Mouse (Mus musculus): Measurements from ENCODE around the gene Pip5k1b.

The Pip5k1b gene

GRCm38 (mm10) chr19:24416975-24417658, 138.6 kb downstream of the Pip5k1b start:
- no peak for DNase-seq (ENCODE audit: low spot score in 2 of 2)

DNA sequence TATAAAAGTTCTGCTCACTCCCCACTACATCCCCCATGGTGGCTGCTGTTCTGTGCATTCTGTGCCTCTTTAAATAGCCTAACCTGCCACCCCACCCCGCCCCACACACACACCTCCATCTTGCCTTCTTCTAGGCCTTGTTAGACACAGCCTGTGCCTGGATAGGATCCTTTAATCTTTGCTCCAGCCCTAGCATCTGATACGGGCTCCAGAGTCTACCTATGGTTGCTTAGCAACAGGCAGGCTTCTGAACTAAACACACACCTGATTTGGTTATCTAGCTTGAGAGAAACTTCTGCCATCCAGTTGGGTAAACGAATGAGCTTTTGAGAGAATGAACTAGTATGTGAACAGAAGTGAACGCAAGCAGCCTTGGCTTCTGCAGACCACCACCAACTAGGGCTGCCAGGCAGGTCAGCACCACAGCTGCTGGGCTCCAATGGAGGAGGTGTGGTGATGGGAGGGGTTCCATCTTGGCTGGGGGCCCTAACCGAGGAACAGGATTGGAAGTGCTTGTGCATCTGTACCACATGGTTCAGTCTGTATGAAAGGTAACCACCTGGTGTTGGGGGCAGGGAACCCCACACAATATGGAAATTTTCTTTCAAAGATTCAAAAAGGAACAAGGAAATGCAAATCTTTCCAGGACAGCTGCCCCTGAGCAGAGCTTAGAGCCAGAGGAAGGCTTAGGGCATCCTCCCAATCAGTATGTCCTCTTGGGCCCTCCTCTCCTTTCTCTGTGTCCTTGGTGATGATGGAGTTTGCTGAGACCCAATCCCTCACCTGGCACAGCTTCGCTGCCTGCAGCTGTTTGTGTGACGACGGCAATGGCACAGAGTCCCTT, 139.7 kb downstream of the Pip5k1b start:
- no peak for DNase-seq (ENCODE audit: low spot score in 2 of 2)

DNA sequence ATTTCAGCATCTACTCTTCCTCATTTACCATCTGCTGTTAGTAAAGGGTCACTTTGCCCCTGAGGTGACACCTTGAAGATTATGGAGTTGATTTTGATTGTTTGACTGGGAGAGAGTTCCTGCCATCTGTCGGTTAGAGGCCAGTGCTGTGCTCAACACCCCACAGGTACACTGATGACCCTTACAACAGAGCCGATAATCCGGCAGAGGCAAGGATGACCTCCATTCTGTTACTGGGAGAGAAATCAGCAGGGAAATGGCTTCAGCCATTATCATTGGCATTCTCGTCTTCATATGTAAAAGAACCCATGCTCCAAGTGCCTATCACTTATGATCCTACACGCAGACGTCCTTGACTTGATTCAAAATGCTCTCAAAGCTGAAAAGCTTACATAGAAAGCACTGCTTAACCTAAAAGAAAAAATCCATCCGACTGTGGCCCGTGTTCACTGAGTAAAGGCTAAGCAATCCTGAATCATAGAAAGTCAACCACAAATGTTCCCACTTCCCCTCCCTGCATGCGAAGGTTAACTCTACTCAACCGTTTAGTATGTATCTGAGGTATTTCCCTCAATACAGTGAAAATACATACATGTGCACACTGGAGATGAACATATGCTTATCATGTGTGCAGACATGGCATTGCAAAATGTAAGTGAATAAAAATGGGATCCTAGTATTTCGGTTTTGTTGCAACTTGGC, 146.7 kb downstream of the Pip5k1b start:
- no peak for DNase-seq (ENCODE audit: low spot score in 2 of 2)

GRCm38 (mm10) chr19:24404716-24405115, 151.0 kb downstream of the Pip5k1b start:
- DNase-seq (ENCODE audit: low spot score in 2 of 2): no peak

GRCm38 (mm10) chr19:24403245-24403644, 152.4 kb downstream of the Pip5k1b start:
- DNase-seq (ENCODE audit: low spot score in 2 of 2): no peak

GRCm38 (mm10) chr19:24393920-24394319, 161.8 kb downstream of the Pip5k1b start:
- no peak for DNase-seq (ENCODE audit: low spot score in 2 of 2)

DNA sequence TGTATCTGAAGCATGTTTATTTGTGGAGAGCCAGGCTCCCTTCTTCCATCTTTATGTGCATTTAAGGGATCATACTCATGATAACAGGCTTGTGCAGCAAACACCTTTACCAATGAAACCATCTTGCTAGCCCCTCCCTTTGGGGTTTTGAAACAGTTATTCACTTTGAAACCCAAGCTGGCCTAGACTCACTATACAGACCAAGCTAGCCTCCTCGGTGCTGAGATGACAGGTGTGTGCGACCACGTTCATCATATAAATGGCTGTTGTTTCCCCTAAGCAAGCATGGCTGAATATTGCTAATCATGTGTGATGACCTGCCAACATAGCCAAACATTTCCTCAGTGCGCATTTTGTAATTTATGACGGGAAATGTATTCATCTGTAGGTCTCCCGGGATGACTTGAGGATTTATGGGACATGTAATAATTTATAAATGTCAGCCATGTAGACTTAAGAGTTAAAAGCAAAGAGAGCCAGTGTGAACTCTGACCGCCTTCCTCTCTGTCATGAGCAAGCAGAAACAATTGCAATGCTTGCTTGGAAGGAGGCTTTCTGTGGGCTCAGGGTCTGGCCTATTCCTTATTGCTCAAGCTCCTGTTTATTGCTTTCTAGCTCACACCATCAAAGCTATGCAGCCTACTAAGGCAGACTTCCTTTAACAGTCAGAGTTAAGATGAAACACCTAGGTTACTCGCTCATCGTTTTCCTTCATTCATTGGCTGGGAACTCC, 164.0 kb downstream of the Pip5k1b start:
- no peak for DNase-seq (ENCODE audit: low spot score in 2 of 2)

GRCm38 (mm10) chr19:24386956-24387865, 168.5 kb downstream of the Pip5k1b start:
- no peak for DNase-seq (ENCODE audit: low spot score in 2 of 2)

GRCm38 (mm10) chr19:24378470-24378869, 177.2 kb downstream of the Pip5k1b start:
- no peak for DNase-seq (ENCODE audit: low spot score in 2 of 2)

GRCm38 (mm10) chr19:24371763-24372640, 183.7 kb downstream of the Pip5k1b start:
- no peak for DNase-seq (ENCODE audit: low spot score in 2 of 2)

- no peak for DNase-seq (ENCODE audit: low spot score in 2 of 2)
Observed at GRCm38 (mm10) chr19:24368419-24368818, 187.3 kb downstream of the Pip5k1b start.

GRCm38 (mm10) chr19:24367722-24368121, 187.9 kb downstream of the Pip5k1b start:
- no peak for DNase-seq (ENCODE audit: low spot score in 2 of 2)

DNA sequence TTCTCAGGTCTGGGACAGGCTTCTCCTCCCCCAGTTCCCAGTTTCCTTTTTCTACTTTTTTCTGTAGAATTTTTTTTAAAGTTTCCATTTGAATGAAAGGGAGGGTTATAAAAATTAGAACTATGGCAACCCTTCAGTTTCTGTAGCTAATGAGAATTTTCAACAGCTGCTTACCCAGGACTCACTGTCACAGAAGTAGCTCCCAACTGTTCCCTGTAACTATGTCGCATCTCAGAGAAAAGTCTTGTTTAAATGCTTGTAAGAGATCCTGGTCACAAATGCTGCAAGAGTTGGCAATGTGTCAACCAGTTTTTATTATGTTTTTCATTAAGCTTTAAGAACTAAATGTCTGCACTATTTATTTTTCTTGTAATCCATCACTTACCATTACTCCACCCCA, 188.9 kb downstream of the Pip5k1b start:
- DNase-seq (ENCODE audit: low spot score in 2 of 2): no peak

- no peak for DNase-seq (ENCODE audit: low spot score in 2 of 2)
Observed at GRCm38 (mm10) chr19:24362626-24363321, 192.9 kb downstream of the Pip5k1b start.

DNA sequence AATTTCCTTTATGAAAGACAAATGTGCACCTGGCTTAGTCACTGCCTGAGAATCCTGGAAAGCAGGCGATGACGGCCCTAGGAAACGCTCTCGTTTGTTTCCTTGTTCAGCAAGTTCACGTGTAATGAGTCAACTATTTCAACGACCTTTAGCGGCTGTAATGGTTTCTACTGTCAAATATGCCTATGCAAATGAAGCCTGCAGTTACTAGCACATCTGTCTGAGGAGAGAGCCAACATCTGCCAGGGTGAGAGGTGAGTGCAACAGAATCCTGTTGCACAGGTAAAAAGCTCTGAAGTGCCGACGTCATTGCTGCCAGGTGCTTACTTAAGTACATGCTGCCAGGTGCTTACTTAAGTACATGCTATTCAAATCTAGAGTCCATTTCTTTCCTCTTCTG, 196.4 kb downstream of the Pip5k1b start:
- no peak for DNase-seq (ENCODE audit: low spot score in 2 of 2)

- no peak for DNase-seq (ENCODE audit: low spot score in 2 of 2)
Observed at GRCm38 (mm10) chr19:24352298-24352959, 203.2 kb downstream of the Pip5k1b start.

- DNase-seq (ENCODE audit: low spot score in 2 of 2): no peak
Observed at GRCm38 (mm10) chr19:24344501-24344900, 211.2 kb downstream of the Pip5k1b start.

GRCm38 (mm10) chr19:24342786-24343185, 212.9 kb downstream of the Pip5k1b start:
- no peak for DNase-seq (ENCODE audit: low spot score in 2 of 2)
